Mouse (Mus musculus): Measurements from ENCODE around the gene Abi1.

DNA sequence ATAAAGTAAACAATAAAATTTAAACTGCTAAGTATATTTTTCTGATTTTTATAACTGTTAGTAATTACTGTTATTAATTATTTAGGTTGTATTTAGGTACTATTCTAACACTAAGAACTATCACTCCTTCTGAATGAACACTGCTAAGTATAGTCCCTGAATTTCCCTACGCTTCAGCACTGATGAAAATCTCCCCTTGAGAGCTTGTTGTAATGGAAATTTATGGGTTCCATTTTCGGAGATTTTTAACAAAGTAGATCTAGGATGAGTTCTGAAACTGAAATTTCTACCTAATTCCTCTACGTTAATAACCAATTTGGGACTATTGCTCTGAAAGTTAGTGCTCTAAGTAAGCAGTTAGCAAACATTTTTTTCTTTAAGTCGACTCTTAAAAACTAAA, 85.8 kb downstream of the Abi1 start:
- TF ChIP-seq MEF2A (IDR thresholded peaks at IDR 0.05; ENCODE audit: extremely low read depth, insufficient replicate concordance, low read depth, low read length, poor library complexity, severe bottlenecking) (no peak), CTCF (IDR thresholded peaks at IDR 0.05 in 2 of 3, conservative IDR thresholded peaks at IDR 0.05 in 1 of 3; ENCODE audit: control insufficient read depth in 1 of 3, insufficient read depth in 1 of 3, low read depth in 2 of 3, low read length in 3 of 3, poor library complexity in 1 of 3, severe bottlenecking in 1 of 3) (no peak), GABPA (IDR thresholded peaks at IDR 0.05; ENCODE audit: low read depth, low read length) (no peak)
